Mouse (Mus musculus): ENCODE measurements around the gene Atmin. TPM values are rescaled to one million over a fixed set of nuclear protein-coding genes. Genes with fewer than 3 reads are reported as not detected.
A peak's percentile ranks its signal among the peaks of the same experiment; 100 is the strongest.

Gene Atmin
- total and polyA plus RNA-seq, 3 experiments: 17.3 to 34.5 TPM; not detected in 1

GRCm38 (mm10) chr8:116978631-116979256 is 35.6 kb downstream of the Atmin start, which contains the start of gene 1700030J22Rik:
Gene 1700030J22Rik, minus strand, starts transcription at chr8:116978959.
- no peaks in the 10 kb centered on the region for H3K79me2 ChIP-seq (ENCODE audit: control insufficient read depth, insufficient read depth, low read length, poor library complexity)
- H3K9ac ChIP-seq (ENCODE audit: control insufficient read depth, low read depth, low read length, poor library complexity, severe bottlenecking): peak within 1 kb of the TSS; percentile 50
- H3K9me3 ChIP-seq (replicated peaks; ENCODE audit: insufficient read depth, low read length): no peaks in the 10 kb centered on the region
- H3K27ac ChIP-seq (ENCODE audit: control insufficient read depth, low read depth, low read length): no peak within 1 kb of the TSS
- DNase-seq (ENCODE audit: low read depth, low spot score): peak; percentile 98
- no peaks in the 10 kb centered on the region; a peak in 1 of 4 replicates for H3K36me3 ChIP-seq (ENCODE audit: control insufficient read depth in 1 of 2, insufficient read depth in 2 of 2, low read length in 2 of 2)
- peak within 1 kb of the TSS; percentile 70 to 93 for H3K4me3 ChIP-seq (ENCODE audit: control insufficient read depth in 1 of 2, insufficient read depth in 1 of 2, low read depth in 2 of 2, low read length in 2 of 2)
- no peaks in the 10 kb centered on the region for H3K27me3 ChIP-seq (ENCODE audit: control insufficient read depth in 1 of 2, insufficient read depth in 2 of 2, low read length in 2 of 2)
- H3K4me1 ChIP-seq (ENCODE audit: control insufficient read depth in 1 of 2, insufficient read depth in 2 of 2, low read length in 2 of 2): no peaks in the 10 kb centered on the region; a peak in 1 of 4 replicates
- TF ChIP-seq TAL1 (IDR thresholded peaks at IDR 0.05; ENCODE audit: low read length) (no peak), RCOR1 (IDR thresholded peaks at IDR 0.05; ENCODE audit: low read depth, low read length) (no peak), MYB (IDR thresholded peaks at IDR 0.05; ENCODE audit: low read depth, low read length) (no peak), NELFE (IDR thresholded peaks at IDR 0.05; ENCODE audit: low read depth, low read length) (no peak), SIN3A (IDR thresholded peaks at IDR 0.05; ENCODE audit: low read length) (peak; percentile 100), KAT2A (conservative IDR thresholded peaks at IDR 0.05; ENCODE audit: low read depth, low read length) (no peak), HCFC1 (IDR thresholded peaks at IDR 0.05; ENCODE audit: low read depth, low read length) (peak; percentile 84), UBTF (IDR thresholded peaks at IDR 0.05; ENCODE audit: borderline replicate concordance, insufficient read depth, low read depth, low read length) (no peak), ELF1 (IDR thresholded peaks at IDR 0.05; ENCODE audit: low read depth, low read length) (peak; percentile 75), BHLHE40 (IDR thresholded peaks at IDR 0.05; ENCODE audit: borderline replicate concordance, low read depth, low read length) (no peak), MAZ (IDR thresholded peaks at IDR 0.05; ENCODE audit: low read depth, low read length) (peak; percentile 78; the same call in 1 of the 2 replicates), POLR2A (IDR thresholded peaks at IDR 0.05; ENCODE audit: control insufficient read depth in 1 of 2, insufficient read depth in 1 of 2, low read depth in 1 of 2, low read length in 2 of 2, poor library complexity in 1 of 2) (no peak; a peak in 1 of 4 replicates), CHD2 (IDR thresholded peaks at IDR 0.05; ENCODE audit: low read length) (no peak), CTCF (IDR thresholded peaks at IDR 0.05 in 2 of 3, conservative IDR thresholded peaks at IDR 0.05 in 1 of 3; ENCODE audit: control insufficient read depth in 1 of 3, insufficient read depth in 1 of 3, low read depth in 2 of 3, low read length in 3 of 3, poor library complexity in 1 of 3, severe bottlenecking in 1 of 3) (peak in 2 of 3 experiments; percentile 3 to 18; a peak in 1 of 6 replicates), MXI1 (IDR thresholded peaks at IDR 0.05; ENCODE audit: low read depth, low read length) (peak; percentile 96), GABPA (IDR thresholded peaks at IDR 0.05; ENCODE audit: low read depth, low read length) (no peak), USF1 (IDR thresholded peaks at IDR 0.05; ENCODE audit: low read depth, low read length) (no peak), TCF12 (IDR thresholded peaks at IDR 0.05; ENCODE audit: low read depth, low read length) (no peak; the same call in 1 of the 2 replicates), RAD21 (IDR thresholded peaks at IDR 0.05; ENCODE audit: low read depth, low read length) (peak; percentile 16), GATA1 (IDR thresholded peaks at IDR 0.05; ENCODE audit: low read depth, low read length) (no peak), ZC3H11A (IDR thresholded peaks at IDR 0.05; ENCODE audit: low read depth, low read length) (no peak), ETS1 (IDR thresholded peaks at IDR 0.05; ENCODE audit: low read depth, low read length) (peak; percentile 5; the same call in 1 of the 2 replicates), SMC3 (IDR thresholded peaks at IDR 0.05; ENCODE audit: low read depth, low read length) (no peak; the same call in 1 of the 2 replicates), MAX (IDR thresholded peaks at IDR 0.05; ENCODE audit: low read length) (peak; percentile 78), EP300 (IDR thresholded peaks at IDR 0.05; ENCODE audit: low read depth in 1 of 2, low read length in 2 of 2) (no peak), ZMIZ1 (IDR thresholded peaks at IDR 0.05; ENCODE audit: low read depth, low read length) (no peak), E2F4 (IDR thresholded peaks at IDR 0.05; ENCODE audit: borderline replicate concordance, low read depth, low read length) (no peak), ZKSCAN1 (IDR thresholded peaks at IDR 0.05; ENCODE audit: low read depth, low read length) (no peak), MEF2A (IDR thresholded peaks at IDR 0.05; ENCODE audit: extremely low read depth, insufficient replicate concordance, low read depth, low read length, poor library complexity, severe bottlenecking) (no peak)

Data from MEL (cell line).